Mouse (Mus musculus): ENCODE measurements at regions not wholly inside any gene's neighbourhood (a gene's known extent, or its start where the extent isn't known, plus 50 kb on each side); places are given as distances from the start of the nearest gene placed in this dataset.

- Histone ChIP-seq H3K27me3 (no peaks in the 10 kb centered on the region), H3K4me1 (no peaks in the 10 kb centered on the region), H3K27ac (no peak overlapping the region), H3K4me2 (replicated peaks) (no peak overlapping the region), H3K9ac (no peak overlapping the region), H3K9me3 (replicated peaks) (no peaks in the 10 kb centered on the region), H3K4me3 (no peak overlapping the region), H3K36me3 (no peaks in the 10 kb centered on the region)
- WGBS: 69% methylated on average over 4 of the region's 4 CpGs
- no peak for ATAC-seq (ENCODE audit: low FRiP score)
These were observed 368.0 kb upstream of the Pappa start for GRCm38 (mm10) chr4:64755986-64756385.

DNA sequence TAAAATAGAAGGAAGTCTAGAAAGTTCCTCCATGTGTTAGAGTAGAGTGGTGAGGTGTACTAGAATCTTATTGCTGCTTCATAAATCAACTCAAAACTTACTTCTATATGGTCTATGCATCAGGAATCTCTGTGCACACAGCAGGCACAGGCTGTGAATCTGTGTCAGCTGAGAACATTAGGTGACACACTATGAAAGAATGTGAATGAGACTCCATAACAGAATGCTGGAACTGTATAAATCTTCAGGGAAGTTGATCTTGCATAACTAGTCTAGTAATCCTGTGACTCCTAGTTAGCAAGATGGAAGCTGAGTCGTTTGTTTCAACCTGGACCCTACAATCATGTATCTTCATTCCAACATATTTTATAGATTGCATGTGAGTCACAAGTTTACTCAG, 355.4 kb upstream of the Pappa start:
- Histone ChIP-seq H3K4me2 (replicated peaks) (no peak overlapping the region), H3K27me3 (no peaks in the 10 kb centered on the region), H3K9me3 (replicated peaks) (no peaks in the 10 kb centered on the region), H3K4me3 (no peak overlapping the region), H3K4me1 (no peaks in the 10 kb centered on the region), H3K27ac (no peak overlapping the region), H3K9ac (no peak overlapping the region), H3K36me3 (no peaks in the 10 kb centered on the region)
- ATAC-seq (ENCODE audit: low FRiP score): no peak
- 82% methylated on average over 1 of the region's 1 CpGs for WGBS

- no peak for ATAC-seq (ENCODE audit: low FRiP score)
These were observed 320.1 kb upstream of the Pappa start for GRCm38 (mm10) chr4:64803886-64804285.

GRCm38 (mm10) chr4:64804996-64805395, 319.0 kb upstream of the Pappa start:
- H3K9ac ChIP-seq: no peak overlapping the region
- no peaks in the 10 kb centered on the region for H3K4me1 ChIP-seq
- no peak for ATAC-seq (ENCODE audit: low FRiP score)
- 77% methylated on average over 2 of the region's 2 CpGs for WGBS
- no peaks in the 10 kb centered on the region for H3K9me3 ChIP-seq (replicated peaks)
- no peaks in the 10 kb centered on the region for H3K27me3 ChIP-seq
- no peak overlapping the region for H3K4me2 ChIP-seq (replicated peaks)
- no peak overlapping the region for H3K4me3 ChIP-seq
- no peak overlapping the region for H3K27ac ChIP-seq
- H3K36me3 ChIP-seq: no peaks in the 10 kb centered on the region

More at GRCm38 (mm10) chr4:64803886-64804285, 320.1 kb upstream of the Pappa start:
- Histone ChIP-seq H3K4me3 (no peak overlapping the region), H3K27me3 (no peaks in the 10 kb centered on the region), H3K27ac (no peak overlapping the region), H3K36me3 (no peaks in the 10 kb centered on the region), H3K4me2 (replicated peaks) (no peak overlapping the region), H3K4me1 (no peaks in the 10 kb centered on the region), H3K9me3 (replicated peaks) (no peaks in the 10 kb centered on the region), H3K9ac (no peak overlapping the region)
- 84% methylated on average over 7 of the region's 7 CpGs for WGBS

GRCm38 (mm10) chr4:64807148-64807547, 316.8 kb upstream of the Pappa start:
- no peaks in the 10 kb centered on the region for H3K9me3 ChIP-seq (replicated peaks)
- no peak overlapping the region for H3K4me2 ChIP-seq (replicated peaks)
- WGBS: 95% methylated on average over 1 of the region's 1 CpGs
- no peak overlapping the region for H3K4me3 ChIP-seq
- no peak overlapping the region for H3K9ac ChIP-seq
- H3K27ac ChIP-seq: no peak overlapping the region
- no peak for ATAC-seq (ENCODE audit: low FRiP score)
- no peaks in the 10 kb centered on the region for H3K4me1 ChIP-seq
- H3K27me3 ChIP-seq: no peaks in the 10 kb centered on the region
- no peaks in the 10 kb centered on the region for H3K36me3 ChIP-seq

DNA sequence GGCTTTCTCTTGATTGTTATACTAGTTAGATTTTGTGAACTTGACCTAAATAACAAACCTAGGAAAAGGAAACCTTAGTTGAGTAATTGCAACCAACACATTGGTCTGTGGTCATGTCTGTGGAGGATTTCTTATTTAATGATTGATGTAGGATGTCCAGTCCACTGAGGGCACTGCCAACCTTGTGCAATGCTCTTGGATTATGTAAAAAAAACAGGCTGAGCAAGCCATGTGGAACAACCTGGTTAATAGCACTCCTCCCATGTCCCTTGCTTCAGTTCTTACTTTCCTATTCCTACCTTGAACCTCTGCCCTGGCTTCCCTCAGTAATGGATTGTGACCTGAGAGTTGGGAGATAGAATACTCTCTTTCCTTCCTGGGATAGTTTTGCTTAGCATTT, 312.0 kb upstream of the Pappa start:
- Histone ChIP-seq H3K4me3 (no peak overlapping the region), H3K4me1 (no peaks in the 10 kb centered on the region), H3K27ac (no peak overlapping the region), H3K9ac (no peak overlapping the region), H3K9me3 (replicated peaks) (no peaks in the 10 kb centered on the region), H3K27me3 (no peaks in the 10 kb centered on the region), H3K36me3 (no peaks in the 10 kb centered on the region), H3K4me2 (replicated peaks) (no peak overlapping the region)
- no peak for ATAC-seq (ENCODE audit: low FRiP score)

DNA sequence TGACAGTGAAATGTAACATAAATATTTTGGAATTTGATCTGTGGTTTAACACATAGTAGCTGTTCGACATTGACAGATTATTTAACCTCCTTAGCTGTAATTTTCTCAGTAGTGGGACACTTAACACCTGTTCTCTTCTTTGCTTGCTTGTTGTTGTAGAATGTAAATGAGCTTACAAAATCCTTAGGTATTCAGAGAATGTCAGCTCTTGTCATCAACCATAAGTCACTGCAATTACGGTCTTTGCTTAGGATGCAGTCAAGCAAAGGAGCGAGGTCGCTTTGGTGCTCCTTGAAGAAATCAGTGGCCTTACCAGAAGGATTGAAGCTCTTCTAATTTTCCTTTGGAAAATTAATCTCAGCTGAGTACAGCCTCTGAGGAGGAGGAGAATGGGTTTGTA, 311.2 kb upstream of the Pappa start:
- Histone ChIP-seq H3K27me3 (no peaks in the 10 kb centered on the region), H3K4me1 (no peaks in the 10 kb centered on the region), H3K9me3 (replicated peaks) (no peaks in the 10 kb centered on the region), H3K27ac (no peak overlapping the region), H3K4me3 (no peak overlapping the region), H3K36me3 (no peaks in the 10 kb centered on the region), H3K4me2 (replicated peaks) (no peak overlapping the region), H3K9ac (no peak overlapping the region)
- ATAC-seq (ENCODE audit: low FRiP score): no peak
- WGBS: 75% methylated on average over 4 of the region's 4 CpGs

- Histone ChIP-seq H3K4me2 (replicated peaks) (no peak overlapping the region), H3K9ac (no peak overlapping the region), H3K27me3 (no peaks in the 10 kb centered on the region), H3K9me3 (replicated peaks) (no peaks in the 10 kb centered on the region), H3K4me3 (no peak overlapping the region), H3K4me1 (no peaks in the 10 kb centered on the region), H3K27ac (no peak overlapping the region), H3K36me3 (no peaks in the 10 kb centered on the region)
- WGBS: 53% methylated on average over 2 of the region's 2 CpGs
- ATAC-seq (ENCODE audit: low FRiP score): no peak
These were observed 291.1 kb upstream of the Pappa start for GRCm38 (mm10) chr4:64832882-64833281.

- no peak overlapping the region for H3K27ac ChIP-seq
These were observed 249.5 kb upstream of the Pappa start for GRCm38 (mm10) chr4:64874521-64874920.

DNA sequence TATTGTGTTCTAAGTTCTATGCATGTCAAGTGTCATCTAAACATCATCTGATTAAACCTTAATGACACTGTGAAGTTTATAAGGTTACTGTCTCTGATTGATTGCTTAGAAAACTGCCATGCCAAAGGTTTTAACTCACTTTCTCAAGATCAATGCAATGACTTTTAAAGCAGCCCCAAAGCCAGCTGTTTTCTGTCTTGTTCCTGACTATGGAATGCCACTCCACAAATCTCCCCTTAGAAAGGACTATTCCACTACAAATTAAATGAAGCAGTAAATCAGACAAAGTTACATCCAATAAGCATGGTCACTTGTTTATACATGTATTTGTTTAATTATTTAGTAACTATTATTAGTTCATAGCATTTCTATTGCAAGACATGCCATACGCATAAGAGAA, 247.1 kb upstream of the Pappa start:
- no peak for ATAC-seq (ENCODE audit: low FRiP score)
- Histone ChIP-seq H3K27ac (no peak overlapping the region), H3K9ac (no peak overlapping the region), H3K36me3 (no peaks in the 10 kb centered on the region), H3K4me3 (no peak overlapping the region), H3K9me3 (replicated peaks) (no peaks in the 10 kb centered on the region), H3K4me1 (no peaks in the 10 kb centered on the region), H3K27me3 (no peaks in the 10 kb centered on the region), H3K4me2 (replicated peaks) (no peak overlapping the region)
- WGBS: 100% methylated on average over 1 of the region's 1 CpGs

More at GRCm38 (mm10) chr4:64874521-64874920, 249.5 kb upstream of the Pappa start:
- no peak for ATAC-seq (ENCODE audit: low FRiP score)
- Histone ChIP-seq H3K9me3 (replicated peaks) (no peaks in the 10 kb centered on the region), H3K36me3 (no peaks in the 10 kb centered on the region), H3K9ac (no peak overlapping the region), H3K27me3 (no peaks in the 10 kb centered on the region), H3K4me3 (no peak overlapping the region), H3K4me2 (replicated peaks) (no peak overlapping the region), H3K4me1 (no peaks in the 10 kb centered on the region)
- 81% methylated on average over 2 of the region's 2 CpGs for WGBS

GRCm38 (mm10) chr4:64897935-64898334, 226.0 kb upstream of the Pappa start:
- ATAC-seq (ENCODE audit: low FRiP score): no peak
- Histone ChIP-seq H3K27ac (no peak overlapping the region), H3K9me3 (replicated peaks) (no peaks in the 10 kb centered on the region), H3K4me3 (no peak overlapping the region), H3K4me2 (replicated peaks) (no peak overlapping the region), H3K9ac (no peak overlapping the region), H3K27me3 (no peaks in the 10 kb centered on the region), H3K4me1 (no peaks in the 10 kb centered on the region), H3K36me3 (no peaks in the 10 kb centered on the region)
- WGBS: 86% methylated on average over 3 of the region's 3 CpGs

GRCm38 (mm10) chr4:64901091-64901845, 222.7 kb upstream of the Pappa start:
- Histone ChIP-seq H3K9me3 (replicated peaks) (no peaks in the 10 kb centered on the region), H3K4me1 (no peaks in the 10 kb centered on the region), H3K27ac (no peak overlapping the region), H3K4me3 (no peak overlapping the region), H3K36me3 (no peaks in the 10 kb centered on the region), H3K27me3 (no peaks in the 10 kb centered on the region), H3K9ac (no peak overlapping the region), H3K4me2 (replicated peaks) (no peak overlapping the region)
- no peak for ATAC-seq (ENCODE audit: low FRiP score)
- WGBS: 78% methylated on average over 5 of the region's 5 CpGs

GRCm38 (mm10) chr4:64923751-64924150, 200.2 kb upstream of the Pappa start:
- no peaks in the 10 kb centered on the region for H3K27me3 ChIP-seq
- no peak overlapping the region for H3K4me2 ChIP-seq (replicated peaks)
- no peak for ATAC-seq (ENCODE audit: low FRiP score)
- no peaks in the 10 kb centered on the region for H3K4me1 ChIP-seq
- H3K27ac ChIP-seq: no peak overlapping the region
- H3K4me3 ChIP-seq: no peak overlapping the region
- no peak overlapping the region for H3K9ac ChIP-seq
- no peaks in the 10 kb centered on the region for H3K36me3 ChIP-seq
- H3K9me3 ChIP-seq (replicated peaks): no peaks in the 10 kb centered on the region

Data from hindbrain, embryonic 12.5 days (tissue).